Mouse (Mus musculus) urinary bladder, adult 18-20 months (tissue): ENCODE measurements at regions not wholly inside any gene's neighbourhood (a gene's known extent, or its start where the extent isn't known, plus 50 kb on each side); places are given as distances from the start of the nearest gene placed in this dataset.
A peak's percentile ranks its signal among the peaks of the same experiment; 100 is the strongest.

ENCODE experiments used
- DNase-seq, 2 experiments: peaks; one replicate each; pipeline ENCODE4 v3.0.0; 2022; ENCODE audit warnings: low spot score in 2 of 2, mixed read lengths in 2 of 2

- DNase-seq, result no peak
These were observed 672.2 kb upstream of the 4930452B06Rik start for GRCm38 (mm10) chr14:9338220-9338619.

- no peak for DNase-seq
These were observed 671.1 kb upstream of the 4930452B06Rik start for GRCm38 (mm10) chr14:9337107-9337506.

GRCm38 (mm10) chr14:9331593-9331992 lies 665.6 kb upstream of the 4930452B06Rik start:
- DNase-seq, result no peak

- DNase-seq, result no peak
These were observed 664.7 kb upstream of the 4930452B06Rik start for GRCm38 (mm10) chr14:9330767-9331166.

GRCm38 (mm10) chr14:9329839-9330485 lies 663.9 kb upstream of the 4930452B06Rik start:
- DNase-seq, result no peak

GRCm38 (mm10) chr14:9327344-9327743 lies 661.3 kb upstream of the 4930452B06Rik start:
- DNase-seq, result no peak

GRCm38 (mm10) chr14:9319842-9320241 lies 653.8 kb upstream of the 4930452B06Rik start:
- DNase-seq, result no peak

- DNase-seq, result no peak
These were observed 652.9 kb upstream of the 4930452B06Rik start for GRCm38 (mm10) chr14:9318796-9319465.

GRCm38 (mm10) chr14:9315224-9315623 lies 649.2 kb upstream of the 4930452B06Rik start:
- DNase-seq, result no peak

GRCm38 (mm10) chr14:9296145-9296544 lies 630.1 kb upstream of the 4930452B06Rik start:
- DNase-seq, result no peak

- DNase-seq, result no peak
These were observed 628.5 kb upstream of the 4930452B06Rik start for GRCm38 (mm10) chr14:9294555-9294954.

- no peak for DNase-seq
These were observed 622.1 kb upstream of the 4930452B06Rik start for GRCm38 (mm10) chr14:9288103-9288502.

- no peak for DNase-seq
These were observed 619.6 kb upstream of the 4930452B06Rik start for GRCm38 (mm10) chr14:9285606-9286002.

GRCm38 (mm10) chr14:9284976-9285605 lies 619.1 kb upstream of the 4930452B06Rik start:
- DNase-seq, result peak in 1 of 2 experiments; percentile 34

GRCm38 (mm10) chr14:9267282-9268091 lies 601.4 kb upstream of the 4930452B06Rik start:
- DNase-seq, result no peak

GRCm38 (mm10) chr14:9252017-9252416 lies 586.0 kb upstream of the 4930452B06Rik start:
- no peak for DNase-seq

GRCm38 (mm10) chr14:9245266-9245665 lies 579.2 kb upstream of the 4930452B06Rik start:
- no peak for DNase-seq

- DNase-seq, result no peak
These were observed 577.3 kb upstream of the 4930452B06Rik start for GRCm38 (mm10) chr14:9243336-9243735.

GRCm38 (mm10) chr14:9242118-9242517 lies 576.1 kb upstream of the 4930452B06Rik start:
- DNase-seq, result no peak

- no peak for DNase-seq
These were observed 561.6 kb upstream of the 4930452B06Rik start for GRCm38 (mm10) chr14:9227670-9228069.

GRCm38 (mm10) chr14:9200246-9200645 lies 534.2 kb upstream of the 4930452B06Rik start:
- no peak for DNase-seq
